Mouse (Mus musculus) liver, embryonic 11.5 days (tissue): ENCODE results near the gene Ppfibp1. TPM values are rescaled to one million over a fixed set of nuclear protein-coding genes. Genes with fewer than 3 reads are reported as not detected.

Experiments
- ATAC-seq: fragments of 200-750 bp; cut with Nextera tagmentation; replicated peaks from 2 replicates; pipeline ENCODE4 v1.8.0; 2017; ENCODE audit warnings: moderate number of reproducible peaks, mild to moderate bottlenecking, moderate TSS enrichment, moderate library complexity; ENCODE audit not compliant: low FRiP score
- DNase-seq: peaks from one replicate; pipeline ENCODE4 v3.0.0-alpha.2; 2017; ENCODE audit warnings: low spot score
- H3K27ac ChIP-seq: fragments of 300-500 bp; sonication (generic); 2 replicates; pipeline ENCODE4 v1.5.1; 2014; ENCODE audit warnings: mild to moderate bottlenecking, low read depth, low read length, control low read depth
- H3K27me3 ChIP-seq: fragments of 300-500 bp; sonication (generic); replicated peaks from 2 replicates; pipeline ENCODE4 v1.6.1; 2014; ENCODE audit warnings: low read length, mixed read lengths; ENCODE audit not compliant: control insufficient read depth, insufficient read depth
- H3K36me3 ChIP-seq: fragments of 300-500 bp; sonication (generic); 2 replicates; pipeline ENCODE4 v1.6.1; 2014; ENCODE audit warnings: mild to moderate bottlenecking, low read length, moderate library complexity, mixed read lengths; ENCODE audit not compliant: control insufficient read depth, insufficient read depth
- H3K4me1 ChIP-seq: fragments of 300-500 bp; sonication (generic); replicated peaks from 2 replicates; pipeline ENCODE4 v1.6.1; 2014; ENCODE audit warnings: low read length, mixed read lengths; ENCODE audit not compliant: control insufficient read depth, insufficient read depth
- H3K4me2 ChIP-seq: fragments of 300-500 bp; sonication (generic); 2 replicates; pipeline ENCODE4 v1.6.1; 2014; ENCODE audit warnings: mild to moderate bottlenecking, control low read depth, moderate library complexity
- H3K4me3 ChIP-seq: fragments of 300-500 bp; sonication (generic); 2 replicates; pipeline ENCODE4 v1.5.1; 2014; ENCODE audit warnings: low read depth, low read length, control low read depth
- H3K9ac ChIP-seq: fragments of 300-500 bp; sonication (generic); 2 replicates; pipeline ENCODE4 v1.6.1; 2014; ENCODE audit warnings: low read depth, low read length, control low read depth
- H3K9me3 ChIP-seq: fragments of 300-500 bp; sonication (generic); 2 replicates; pipeline ENCODE4 v1.6.1; 2016; ENCODE audit warnings: low read length, inconsistent platforms, mixed read lengths; ENCODE audit not compliant: control insufficient read depth
- WGBS: fragments of 180-500 bp; shearing (Covaris S2); extraction: QIAGEN DNeasy Blood & Tissue Kit; methylation state at CpG from one replicate; pipeline ENCODE4 v1.1.7; 2014; 5-methylcytosine and 5-hydroxymethylcytosine counted together
- polyA plus RNA-seq: library from polyadenylated mRNA; unstranded; fragments of >200 nt; fragmentation: Nextera tagmentation; extraction: Ambion mirVana; gene quantifications from 2 replicates; pipeline ENCODE4 v1.2.1, GENCODE M21; 2014

Gene Ppfibp1
- polyA plus RNA-seq, 1 experiment from 2014 or later, result 31.1 TPM

DNA sequence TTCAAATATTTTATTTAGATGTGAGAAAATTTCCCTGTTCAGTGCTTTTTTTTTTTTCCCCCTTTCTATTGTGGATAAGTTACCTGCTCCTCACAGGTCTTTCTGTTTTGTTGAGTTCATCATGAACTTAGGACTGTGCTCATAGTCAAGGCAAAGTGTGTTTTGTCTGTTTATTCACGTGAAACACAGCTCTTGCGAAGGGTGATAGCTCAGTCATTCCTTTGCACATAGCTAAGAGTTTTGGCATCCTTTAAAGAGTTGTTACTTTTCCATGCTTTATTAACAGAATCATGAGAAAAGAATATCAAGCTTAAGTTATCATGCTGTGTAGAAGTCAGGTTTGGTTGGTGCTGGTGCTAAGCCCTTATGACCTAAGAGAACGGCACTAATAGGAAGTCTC, 16.4 kb downstream of the Ppfibp1 start:
- Histone ChIP-seq H3K4me2 (no peak overlapping the region), H3K4me1 (peaks cover 22% of the 10 kb centered on the region), H3K27me3 (no peaks in the 10 kb centered on the region), H3K36me3 (no peaks in the 10 kb centered on the region), H3K9me3 (no peaks in the 10 kb centered on the region), H3K4me3 (no peak overlapping the region), H3K27ac (no peak overlapping the region), H3K9ac (no peak overlapping the region)
- DNase-seq, result no peak
- no peak for ATAC-seq
- 78% methylated on average over 3 of the region's 3 CpGs for WGBS

DNA sequence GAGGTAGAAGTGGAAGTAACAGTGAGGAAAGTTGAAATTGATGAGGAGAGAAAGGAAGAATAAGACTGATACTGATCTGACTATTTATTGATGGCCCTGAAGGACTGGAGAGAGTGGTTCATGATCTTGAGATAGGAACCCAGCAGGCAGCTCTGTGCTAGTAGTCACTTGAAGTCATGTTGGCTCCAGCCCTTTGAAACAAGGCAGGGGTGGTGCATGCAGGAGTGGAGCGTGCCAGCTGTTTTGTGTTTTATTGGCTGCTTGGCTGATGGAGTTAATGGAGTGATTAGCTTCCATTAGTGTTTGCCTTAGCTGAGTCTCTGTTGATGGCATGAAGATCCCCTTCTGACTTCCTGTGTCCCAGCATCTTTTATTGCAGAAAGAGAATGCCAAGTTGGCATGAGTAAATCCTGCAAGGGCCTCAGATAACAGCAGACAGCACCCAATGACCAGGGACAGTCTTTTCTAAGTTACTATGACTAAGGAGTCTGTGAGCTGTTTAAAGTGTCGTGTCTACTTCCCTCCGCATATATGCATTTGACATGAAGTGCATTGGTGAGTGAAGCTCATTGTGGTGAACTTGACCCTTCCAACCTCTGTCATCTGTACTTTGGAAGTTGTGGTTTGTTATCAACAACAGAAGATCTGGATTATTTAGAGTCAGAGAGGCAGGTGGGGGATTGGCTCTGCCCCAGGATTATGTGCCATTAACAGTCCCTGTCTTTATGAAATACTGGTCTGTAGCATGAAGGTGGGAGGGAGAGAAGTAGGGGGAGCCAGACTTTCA, 17.9 kb downstream of the Ppfibp1 start:
- no peak for DNase-seq
- H3K9ac ChIP-seq, result no peak overlapping the region

DNA sequence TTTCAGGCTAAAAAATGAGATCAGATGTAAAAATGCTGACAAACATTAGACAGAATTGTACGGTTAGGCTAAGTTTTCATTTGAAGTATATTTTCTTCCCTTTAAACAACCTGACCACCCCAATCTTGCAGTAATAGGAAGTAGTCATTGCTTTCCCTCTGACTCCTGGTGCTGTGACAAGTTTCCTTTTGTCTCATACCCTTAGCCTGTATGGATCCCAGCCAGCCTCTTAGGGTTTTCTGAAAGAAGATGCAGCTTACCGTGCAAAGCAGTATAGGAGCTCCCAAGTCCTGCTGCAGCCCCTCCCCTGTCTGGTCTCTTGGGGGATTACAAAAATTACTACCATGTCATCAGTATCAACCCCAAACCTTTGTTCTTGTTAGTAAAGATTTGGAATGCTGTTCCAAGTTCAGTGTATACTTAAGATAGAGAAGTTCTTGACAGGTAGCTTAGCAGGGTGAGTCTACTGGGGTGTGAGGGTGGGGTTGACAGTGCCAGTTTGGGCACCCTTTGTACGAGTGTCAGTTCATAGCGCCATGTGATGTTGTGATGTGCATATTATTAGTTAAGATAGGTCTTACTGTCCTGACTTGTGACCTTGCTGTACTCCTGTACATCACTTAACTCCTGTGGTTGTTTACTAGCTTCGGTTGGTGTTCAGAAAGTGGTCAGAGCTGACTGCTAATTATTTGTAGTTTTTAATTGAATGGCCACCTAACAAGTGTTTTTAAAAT, 18.9 kb downstream of the Ppfibp1 start:
- H3K9me3 ChIP-seq, result no peaks in the 10 kb centered on the region
- no peak overlapping the region for H3K9ac ChIP-seq
- peaks cover 24% of the 10 kb centered on the region for H3K4me1 ChIP-seq
- no peak for ATAC-seq
- H3K4me2 ChIP-seq, result peak overlapping the region; percentile 13; the same call in 1 of the 2 replicates
- no peaks in the 10 kb centered on the region for H3K27me3 ChIP-seq
- H3K27ac ChIP-seq, result 0 out of 2 replicates have a peak overlapping the region, but pooled peaks have one; percentile 29
- no peak overlapping the region for H3K4me3 ChIP-seq
- WGBS, result 74% methylated on average over 5 of the region's 5 CpGs
- DNase-seq, result no peak
- H3K36me3 ChIP-seq, result no peaks in the 10 kb centered on the region

More for the DNA sequence above, 17.9 kb downstream of the Ppfibp1 start:
- no peaks in the 10 kb centered on the region for H3K27me3 ChIP-seq
- H3K36me3 ChIP-seq, result no peaks in the 10 kb centered on the region
- peaks cover 22% of the 10 kb centered on the region for H3K4me1 ChIP-seq
- no peaks in the 10 kb centered on the region for H3K9me3 ChIP-seq
- H3K27ac ChIP-seq, result no peak overlapping the region
- H3K4me2 ChIP-seq, result no peak overlapping the region
- WGBS, result 65% methylated on average over 3 of the region's 3 CpGs
- H3K4me3 ChIP-seq, result no peak overlapping the region
- ATAC-seq, result no peak

DNA sequence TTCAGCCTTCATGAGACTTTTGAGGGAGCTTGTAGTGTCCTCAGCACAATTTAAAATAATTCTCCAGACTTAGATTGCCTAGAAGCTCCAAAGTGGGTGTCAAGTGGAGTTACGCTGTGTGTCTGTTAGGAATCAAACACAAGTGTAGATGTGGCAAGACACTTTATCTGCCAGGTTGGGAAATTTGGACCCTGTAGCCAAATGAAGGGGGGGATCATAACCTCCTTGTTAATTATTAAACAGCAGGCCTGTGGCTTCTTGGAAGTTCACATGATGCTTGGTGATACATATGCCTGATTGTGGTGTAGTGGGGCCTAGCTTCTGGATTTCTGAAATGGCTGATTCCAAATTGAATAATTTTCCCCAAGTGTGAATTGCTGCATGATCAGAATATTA, 19.5 kb downstream of the Ppfibp1 start:
- peaks cover 25% of the 10 kb centered on the region for H3K4me1 ChIP-seq
- H3K4me3 ChIP-seq, result no peak overlapping the region
- no peak overlapping the region for H3K9ac ChIP-seq
- H3K9me3 ChIP-seq, result no peaks in the 10 kb centered on the region
- no peaks in the 10 kb centered on the region for H3K36me3 ChIP-seq
- DNase-seq (no peak), ATAC-seq (no peak)
- H3K27ac ChIP-seq, result 0 out of 2 replicates have a peak overlapping the region, but pooled peaks have one; percentile 29
- H3K27me3 ChIP-seq, result no peaks in the 10 kb centered on the region
- H3K4me2 ChIP-seq, result peak overlapping the region; percentile 13; the same call in 1 of the 2 replicates
- WGBS, result 77% methylated on average over 1 of the region's 1 CpGs

DNA sequence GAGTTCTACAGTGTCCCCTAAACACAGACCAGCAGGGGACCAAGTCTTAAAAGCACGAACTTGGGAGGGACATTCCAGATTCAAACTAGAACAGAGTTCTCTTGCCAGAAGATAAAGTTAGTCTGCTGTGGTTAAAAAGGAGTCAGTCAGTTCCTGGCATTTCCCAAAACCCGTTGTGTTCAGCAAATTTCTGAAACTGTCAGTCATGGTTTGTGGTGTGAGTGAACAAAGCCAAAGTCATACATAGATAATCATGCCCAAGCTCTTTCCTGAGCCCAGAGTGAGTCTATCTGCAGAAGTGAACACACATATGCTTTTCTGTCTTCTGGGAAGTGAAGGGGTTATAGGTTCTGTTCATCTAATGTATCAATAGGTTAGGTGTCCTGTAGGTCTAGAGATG, 20.5 kb downstream of the Ppfibp1 start:
- no peak overlapping the region for H3K27ac ChIP-seq
- no peak for ATAC-seq

DNA sequence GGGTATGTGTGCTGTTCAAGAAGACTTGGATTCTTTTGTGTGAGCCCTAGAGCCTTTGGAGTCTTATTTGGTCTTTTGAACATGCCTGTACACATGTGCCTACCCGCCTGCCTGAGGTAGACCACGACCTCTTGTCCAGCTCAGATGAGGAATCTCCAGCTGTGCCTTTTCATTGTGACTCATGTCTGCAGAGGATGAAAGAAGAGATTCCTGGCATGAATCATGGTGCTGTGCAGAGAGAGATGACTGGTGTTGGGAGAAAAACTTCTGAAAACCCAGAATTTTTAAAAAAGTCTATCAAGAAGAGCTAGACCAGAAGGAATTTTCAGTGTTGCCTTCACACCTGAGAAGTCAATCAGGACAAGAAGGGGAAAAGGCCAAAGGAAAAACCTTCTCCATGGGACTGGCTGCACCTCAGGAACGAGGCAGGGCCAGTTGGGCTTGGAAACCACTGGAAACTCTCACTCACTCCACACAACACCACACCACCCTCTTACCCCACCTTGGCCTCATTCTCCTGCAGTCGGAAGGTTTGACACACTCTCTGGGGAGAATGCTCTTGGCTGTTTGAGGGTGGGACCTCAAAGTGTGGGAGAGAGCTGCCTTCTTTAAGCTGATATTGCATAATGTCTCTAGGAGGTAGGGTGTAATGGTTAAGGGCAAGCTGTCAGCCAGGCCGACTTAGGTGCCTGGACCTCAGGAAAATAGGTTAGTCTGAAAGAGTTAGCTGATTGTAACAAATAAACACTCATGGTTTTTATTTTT, 21.6 kb downstream of the Ppfibp1 start:
- H3K36me3 ChIP-seq, result no peaks in the 10 kb centered on the region
- no peak overlapping the region for H3K9ac ChIP-seq
- no peak overlapping the region for H3K27ac ChIP-seq
- no peak overlapping the region for H3K4me3 ChIP-seq
- H3K27me3 ChIP-seq, result no peaks in the 10 kb centered on the region
- no peaks in the 10 kb centered on the region for H3K9me3 ChIP-seq
- no peak for ATAC-seq
- no peak for DNase-seq
- H3K4me2 ChIP-seq, result no peak overlapping the region
- H3K4me1 ChIP-seq, result peaks cover 33% of the 10 kb centered on the region
- WGBS, result 76% methylated on average over 5 of the region's 5 CpGs

More for the DNA sequence above, 20.5 kb downstream of the Ppfibp1 start:
- Histone ChIP-seq H3K4me3 (no peak overlapping the region), H3K9me3 (no peaks in the 10 kb centered on the region), H3K4me1 (peaks cover 33% of the 10 kb centered on the region), H3K4me2 (no peak overlapping the region), H3K27me3 (no peaks in the 10 kb centered on the region), H3K36me3 (no peaks in the 10 kb centered on the region), H3K9ac (no peak overlapping the region)
- no peak for DNase-seq
- WGBS, result 47% methylated on average over 2 of the region's 2 CpGs

DNA sequence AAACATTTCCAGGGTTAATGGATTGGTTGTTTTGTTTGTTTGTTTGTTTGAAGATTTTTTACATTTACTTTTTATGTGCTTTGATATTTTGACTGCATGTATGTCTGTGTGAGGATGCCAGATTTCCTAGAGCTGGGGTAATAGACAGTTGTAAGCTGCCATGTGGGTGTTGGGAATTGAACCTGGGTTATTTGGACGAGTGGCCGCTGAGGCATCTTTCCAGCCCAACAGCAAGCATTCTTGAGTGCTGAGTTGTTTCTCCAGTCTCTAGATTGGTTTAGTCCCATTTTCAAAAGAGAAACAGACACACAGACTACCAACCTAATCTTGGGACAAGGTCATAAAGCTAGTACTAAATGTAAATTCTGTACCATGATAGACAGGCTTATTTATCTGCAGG, 22.5 kb downstream of the Ppfibp1 start:
- no peak overlapping the region for H3K4me3 ChIP-seq
- ATAC-seq, result no peak
- H3K36me3 ChIP-seq, result no peaks in the 10 kb centered on the region
- DNase-seq, result no peak
- no peaks in the 10 kb centered on the region for H3K9me3 ChIP-seq
- no peak overlapping the region for H3K27ac ChIP-seq
- H3K27me3 ChIP-seq, result no peaks in the 10 kb centered on the region
- 80% methylated on average over 2 of the region's 2 CpGs for WGBS
- H3K4me2 ChIP-seq, result no peak overlapping the region
- H3K4me1 ChIP-seq, result peaks cover 33% of the 10 kb centered on the region
- no peak overlapping the region for H3K9ac ChIP-seq

DNA sequence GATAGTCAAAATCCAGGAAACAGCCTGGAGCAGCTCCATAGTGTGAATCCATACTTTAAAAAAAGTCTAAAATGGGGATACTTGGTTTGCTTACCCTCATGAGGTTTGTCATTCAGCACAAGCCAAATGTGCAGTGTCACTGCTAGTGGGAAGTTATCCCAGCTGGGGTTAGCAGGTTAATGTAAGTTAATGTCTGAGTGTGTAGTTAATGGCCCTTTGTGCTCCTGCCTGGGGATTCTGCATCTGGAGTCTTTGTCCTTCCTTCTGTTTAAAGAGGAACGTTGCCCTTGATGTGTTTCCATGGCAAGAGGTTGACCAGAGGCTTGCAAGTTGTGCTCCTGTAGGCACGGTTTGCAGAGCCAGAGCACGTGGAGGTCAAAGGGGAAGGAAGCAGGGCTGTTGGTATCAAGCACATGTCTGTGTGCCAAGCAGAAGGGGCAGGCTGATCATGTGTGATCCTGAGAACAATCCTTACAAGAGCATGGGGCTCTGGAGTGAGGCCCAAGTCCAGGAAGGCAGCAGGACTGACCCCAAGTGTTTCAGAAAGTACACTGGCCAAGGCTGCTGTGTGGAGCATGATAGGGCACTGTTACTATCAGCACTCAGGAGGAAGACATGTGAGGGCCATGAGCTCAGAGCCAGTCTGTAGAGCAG, 24.7 kb downstream of the Ppfibp1 start:
- Histone ChIP-seq H3K36me3 (no peaks in the 10 kb centered on the region), H3K4me1 (peaks cover 18% of the 10 kb centered on the region), H3K9me3 (no peaks in the 10 kb centered on the region), H3K9ac (no peak overlapping the region), H3K4me3 (no peak overlapping the region), H3K4me2 (no peak overlapping the region), H3K27me3 (no peaks in the 10 kb centered on the region), H3K27ac (0 out of 2 replicates have a peak overlapping the region, but pooled peaks have one; percentile 16)
- 10% methylated on average over 3 of the region's 3 CpGs for WGBS
- ATAC-seq (peak; percentile 73), DNase-seq (no peak)
